Mouse (Mus musculus) G1E-ER4 (cell line): ENCODE measurements around the gene Itfg1. TPM values are rescaled to one million over a fixed set of nuclear protein-coding genes. Genes with fewer than 3 reads are reported as not detected.

ENCODE experiments used
- GATA1 ChIP-seq: IDR thresholded peaks from one replicate; pipeline ENCODE4 v1.8.0; 2012; ENCODE audit warnings: low read length, inconsistent platforms
- polyA plus RNA-seq: library from polyadenylated mRNA; stranded (reverse); fragments of >175 nt; gene quantifications from 2 replicates; pipeline ENCODE4 v1.2.3, GENCODE M21; 2012

The Itfg1 gene
- 5.1 and 7.1 TPM in 2 replicates for polyA plus RNA-seq

DNA sequence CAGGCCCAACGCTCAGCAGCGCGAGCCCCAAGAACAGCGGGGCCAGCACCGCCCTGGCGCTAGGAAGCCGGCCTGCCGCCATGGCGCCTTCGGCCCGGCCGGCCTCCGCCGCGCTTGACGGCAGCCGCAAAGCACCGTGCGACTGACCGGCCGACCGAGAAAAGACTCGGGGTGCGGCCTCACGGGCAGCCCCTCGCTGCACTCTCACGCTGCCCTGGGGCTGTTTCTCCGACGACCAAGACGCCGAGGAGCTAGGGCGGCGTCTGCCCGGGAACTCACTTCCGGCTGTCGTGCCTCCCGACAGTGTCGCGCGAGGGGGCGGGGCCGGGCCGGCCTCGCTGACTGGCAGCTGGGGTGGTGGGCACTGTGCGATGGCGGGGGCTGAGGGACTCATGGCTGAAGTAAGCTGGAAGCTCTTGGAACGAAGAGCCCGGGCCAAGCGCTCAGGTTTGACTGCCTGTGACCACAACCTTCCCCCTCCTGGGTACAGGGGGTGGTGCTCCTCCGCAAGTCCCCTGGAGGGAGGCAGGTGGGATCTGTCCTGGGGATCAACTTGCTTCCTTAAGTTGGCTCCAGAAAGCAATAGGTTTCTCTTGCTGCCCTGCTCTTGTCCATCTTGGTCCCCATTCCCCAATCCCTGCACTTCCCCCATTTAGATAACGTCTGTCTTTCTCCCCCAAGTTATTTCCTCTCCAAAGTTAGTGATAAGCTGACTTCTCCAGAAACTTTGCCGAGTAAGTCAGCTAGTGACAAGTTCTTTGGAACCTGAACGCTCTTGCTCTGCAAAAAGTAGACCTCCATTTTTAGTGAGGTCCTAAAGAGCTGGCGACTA is at the start of gene Itfg1, which contains the start of gene Phkb:
Gene Itfg1 (minus strand): TSS at position 265 of the 832 bp plus-strand sequence.
Gene Phkb (plus strand): TSS at position 303 of the 832 bp plus-strand sequence.
- TF ChIP-seq GATA1: no peak

GRCm38 (mm10) chr8:85884811-85885210 is 44.1 kb upstream of the Itfg1 start:
- TF ChIP-seq GATA1: no peak

DNA sequence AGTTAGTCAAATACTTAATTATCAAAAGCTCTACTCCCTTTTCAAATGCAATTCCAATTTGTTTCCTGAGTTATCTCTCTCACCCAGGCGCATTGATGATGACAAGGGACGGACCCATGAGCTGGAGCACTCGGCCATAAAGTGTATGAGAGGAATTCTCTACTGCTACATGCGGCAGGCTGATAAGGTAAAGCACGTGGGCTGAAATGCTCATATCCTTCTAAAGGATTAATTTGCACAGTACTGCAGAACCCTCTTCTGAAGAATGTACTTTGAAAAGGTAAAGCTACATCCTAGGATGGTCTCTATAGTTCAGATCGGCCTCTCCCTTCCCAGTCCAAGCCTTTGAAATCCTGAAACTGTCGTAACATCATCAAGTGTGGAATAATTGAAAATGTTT is 38.9 kb upstream of the Itfg1 start:
- TF ChIP-seq GATA1: peak; percentile 23

- TF ChIP-seq GATA1: no peak
Measured at GRCm38 (mm10) chr8:85877976-85878375, 37.3 kb upstream of the Itfg1 start.

DNA sequence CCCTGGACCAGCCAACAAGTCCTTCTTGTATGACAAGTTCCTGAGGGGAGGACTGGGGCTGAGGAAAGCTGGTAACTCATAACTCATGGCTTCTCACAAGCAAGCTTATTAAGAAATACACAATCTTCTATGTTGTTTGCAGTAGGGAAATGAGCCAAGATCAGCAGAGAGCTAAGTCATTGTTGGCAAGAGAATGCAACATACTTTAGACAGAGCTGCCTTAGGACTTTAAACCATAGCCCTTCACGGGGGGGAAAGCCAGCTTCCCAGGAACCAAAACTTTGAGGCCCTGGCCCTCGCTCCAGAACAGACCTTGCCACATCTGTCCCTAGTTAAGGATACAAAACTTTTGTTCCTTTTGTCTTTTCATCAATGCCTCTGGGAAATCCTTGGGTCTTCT is 30.9 kb upstream of the Itfg1 start:
- no peak for TF ChIP-seq GATA1

DNA sequence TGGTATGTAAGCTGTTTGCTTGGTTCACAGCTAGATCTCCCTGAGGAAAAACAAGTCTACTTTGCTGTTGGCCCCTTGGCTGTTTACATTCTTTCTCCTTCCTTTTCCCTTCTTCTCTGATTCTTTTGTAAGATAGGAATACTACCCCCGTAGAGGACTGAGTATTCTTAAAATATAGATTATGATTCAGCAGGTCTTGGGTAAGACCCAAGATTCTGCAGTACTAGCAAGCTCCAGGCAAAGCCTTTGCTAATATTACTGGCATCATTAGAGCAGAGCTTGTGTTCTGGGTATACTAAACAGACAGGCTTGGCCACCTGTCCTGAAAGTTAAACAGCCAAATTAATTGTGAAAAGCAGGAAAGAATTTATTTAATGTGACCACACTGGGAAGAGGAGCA is 21.7 kb upstream of the Itfg1 start:
- TF ChIP-seq GATA1: no peak

- no peak for TF ChIP-seq GATA1
Measured at GRCm38 (mm10) chr8:85860612-85861011, 19.9 kb upstream of the Itfg1 start.

- TF ChIP-seq GATA1: no peak
Measured at GRCm38 (mm10) chr8:85854220-85855123, 13.8 kb upstream of the Itfg1 start.

GRCm38 (mm10) chr8:85845887-85846286 is 5.2 kb upstream of the Itfg1 start:
- TF ChIP-seq GATA1: no peak

DNA sequence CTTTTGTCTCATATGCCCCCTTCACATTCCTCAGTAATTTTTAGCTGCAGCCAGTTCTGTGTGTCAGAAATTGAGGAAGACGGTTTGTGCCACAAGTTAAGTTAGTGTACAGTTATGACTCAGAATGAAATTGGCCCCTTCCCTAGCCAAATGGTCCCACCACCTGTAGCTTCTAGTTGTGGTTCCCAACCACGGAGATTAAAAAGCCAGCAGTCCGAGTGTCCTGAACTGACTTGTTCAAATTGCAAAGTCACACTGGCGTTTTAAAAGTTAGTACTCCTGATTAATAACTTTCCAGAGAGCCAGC is 721 bp upstream of the Itfg1 start:
- no peak for TF ChIP-seq GATA1

DNA sequence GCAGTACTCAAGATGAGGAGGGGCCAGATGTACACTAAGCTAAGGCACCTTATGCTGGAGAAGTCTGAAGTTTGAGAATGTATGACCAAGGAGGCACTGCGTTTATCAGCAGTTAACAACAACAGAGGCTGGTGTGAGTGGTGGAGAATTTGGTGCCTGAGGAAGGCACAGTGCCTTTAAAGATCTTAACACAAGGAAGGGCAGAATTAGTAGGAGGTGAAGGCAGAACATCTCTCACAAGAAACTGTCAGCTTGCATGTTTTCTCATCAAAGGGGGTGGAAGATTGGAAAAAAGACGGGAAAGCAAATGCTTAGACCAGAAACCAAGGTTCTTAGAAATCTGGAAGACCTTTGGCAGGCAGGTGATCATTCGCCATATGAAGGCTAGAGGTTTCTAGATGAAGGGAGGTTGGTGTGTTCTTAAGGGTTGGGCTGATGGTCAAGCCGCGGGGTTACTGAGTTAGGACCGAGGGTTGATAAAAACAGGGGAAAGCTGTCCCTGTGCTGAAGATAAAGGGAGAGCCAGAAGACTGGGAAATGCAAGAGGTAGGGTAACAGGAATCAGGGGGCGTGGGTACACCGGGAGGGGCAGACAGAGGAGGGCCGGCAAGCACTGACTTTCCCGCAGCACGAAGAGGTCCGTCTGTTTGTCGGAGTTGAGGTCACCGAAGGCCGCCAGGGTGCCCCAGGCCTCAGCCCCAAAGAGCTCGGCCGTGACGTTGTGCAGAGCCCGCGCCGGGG is 635 bp downstream of the Itfg1 start:
- TF ChIP-seq GATA1: no peak

GRCm38 (mm10) chr8:85813621-85814020 is 27.1 kb downstream of the Itfg1 start:
- TF ChIP-seq GATA1: no peak

GRCm38 (mm10) chr8:85801408-85801807 is 39.3 kb downstream of the Itfg1 start:
- TF ChIP-seq GATA1: no peak

- no peak for TF ChIP-seq GATA1
Measured at GRCm38 (mm10) chr8:85800164-85800563, 40.6 kb downstream of the Itfg1 start.

- TF ChIP-seq GATA1: no peak
Measured at GRCm38 (mm10) chr8:85788341-85788740, 52.4 kb downstream of the Itfg1 start.

- TF ChIP-seq GATA1: no peak
Measured at GRCm38 (mm10) chr8:85787909-85788308, 52.8 kb downstream of the Itfg1 start.
